Mouse (Mus musculus) frontal cortex, adult 2 months (tissue): Measurements from ENCODE around the gene Slc43a1. TPM values are rescaled to one million over a fixed set of nuclear protein-coding genes. Genes with fewer than 3 reads are reported as not detected.

Experiments
- DNase-seq, 2 experiments: peaks; one replicate each; pipeline ENCODE4 v3.0.0; 2022; ENCODE audit warnings: low spot score in 1 of 2; ENCODE audit errors: extremely low spot score in 1 of 2
- polyA plus RNA-seq: library from polyadenylated mRNA; depleted of rRNA; stranded (reverse); fragments of >200 nt; gene quantifications from 2 replicates; pipeline ENCODE4 v1.2.3, GENCODE M21; 2012

Gene Slc43a1
- polyA plus RNA-seq, 1 experiment = 0.22 TPM

- no peak for DNase-seq
These were observed 11.2 kb upstream of the Slc43a1 start for GRCm38 (mm10) chr2:84827283-84827920.

GRCm38 (mm10) chr2:84831666-84832391 is 6.8 kb upstream of the Slc43a1 start:
- peak; percentile 77 to 97 for DNase-seq

DNA sequence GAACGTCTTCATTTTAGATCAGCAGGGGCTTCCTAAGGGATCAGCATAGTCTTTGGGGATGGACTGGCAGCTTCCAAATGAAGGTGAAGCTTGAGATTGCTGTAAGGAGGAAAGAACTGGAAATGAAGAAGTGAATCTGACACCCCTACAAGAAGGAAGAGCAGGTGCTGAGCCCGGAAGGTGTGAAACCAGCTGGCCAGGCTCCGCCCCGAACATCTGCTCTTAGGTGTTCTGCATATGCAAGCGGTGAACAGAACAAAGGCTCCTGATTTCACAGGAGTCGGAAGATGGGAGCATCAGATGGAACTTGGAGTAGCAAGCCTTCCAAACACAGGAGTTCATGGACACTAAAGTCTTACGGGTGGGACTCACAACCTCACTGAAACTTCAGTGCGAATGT is 1.5 kb upstream of the Slc43a1 start:
- no peak for DNase-seq

GRCm38 (mm10) chr2:84837817-84838592 is 645 bp upstream of the Slc43a1 start:
- DNase-seq = no peak

GRCm38 (mm10) chr2:84838993-84839980 is 637 bp downstream of the Slc43a1 start:
- no peak for DNase-seq

DNA sequence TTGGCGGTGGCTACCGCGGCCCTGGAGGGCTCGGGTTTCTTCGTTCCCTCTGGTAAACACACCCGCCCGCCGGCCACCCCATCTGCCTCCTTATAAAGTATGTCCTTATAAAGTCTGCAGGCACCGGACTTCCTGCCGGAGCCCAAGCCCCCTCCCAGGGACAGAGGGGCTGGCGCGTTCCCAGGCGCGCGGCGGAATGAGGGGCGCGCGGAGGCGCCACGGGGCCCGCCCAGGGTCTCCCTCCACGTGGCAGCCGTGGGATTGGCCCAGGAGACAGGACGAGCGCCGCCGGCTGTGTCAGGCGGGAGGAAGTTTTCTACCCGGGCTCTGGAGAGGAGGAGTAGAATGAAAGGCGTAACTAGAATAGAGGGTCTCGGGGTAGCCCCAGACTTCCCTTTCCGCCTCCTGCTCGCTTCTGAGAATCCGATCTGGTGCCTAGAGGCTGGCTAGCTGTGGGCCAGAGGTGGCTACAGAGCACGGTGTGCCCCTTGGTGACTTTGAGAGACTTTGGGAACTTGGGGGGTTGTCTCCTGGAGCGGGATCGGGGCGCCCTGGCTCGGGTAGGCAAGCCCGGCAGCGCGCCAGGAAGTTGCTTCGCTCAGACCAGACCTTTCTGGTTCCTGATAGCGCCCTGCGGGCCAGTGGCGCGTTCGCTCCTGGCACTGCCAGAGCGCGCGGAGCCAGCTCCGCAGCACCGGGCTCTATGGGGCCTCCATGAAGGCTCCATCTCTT is 1.5 kb downstream of the Slc43a1 start:
- DNase-seq = no peak

DNA sequence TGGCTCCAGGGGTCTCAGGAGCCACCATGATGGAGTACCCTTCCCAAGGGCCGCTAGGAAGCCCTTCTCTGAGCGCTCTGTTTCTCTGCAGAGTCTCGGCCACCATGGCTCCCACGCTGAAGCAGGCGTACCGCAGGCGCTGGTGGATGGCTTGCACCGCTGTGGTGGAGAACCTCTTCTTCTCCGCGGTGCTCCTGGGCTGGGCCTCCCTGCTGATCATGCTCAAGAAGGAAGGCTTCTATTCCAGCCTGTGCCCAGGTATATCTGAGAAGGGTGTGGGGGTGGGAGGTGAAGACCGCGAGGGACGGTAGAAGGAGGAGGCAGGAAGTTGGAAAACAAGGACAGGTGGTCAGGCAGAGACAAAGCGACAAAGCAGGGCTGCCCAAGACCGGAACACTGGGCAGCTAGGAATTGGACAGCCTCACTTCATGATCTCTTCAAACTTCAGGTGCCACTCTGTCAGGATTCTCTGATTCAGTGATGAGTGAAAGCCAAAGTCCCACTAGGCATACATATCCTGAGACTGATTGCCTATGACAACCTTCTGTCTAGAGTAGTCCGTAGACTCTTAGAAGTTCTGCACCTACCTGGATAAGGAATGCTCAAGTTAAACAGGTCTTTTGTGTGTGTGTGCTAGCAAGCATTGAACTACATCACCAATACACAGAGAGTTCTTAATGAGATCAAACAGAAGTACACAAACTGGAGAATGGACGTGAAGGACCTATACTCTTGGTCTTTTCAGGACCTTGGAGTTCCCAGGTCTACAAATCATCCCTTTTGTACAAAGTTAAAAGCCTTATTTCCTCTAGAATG is 2.3 kb downstream of the Slc43a1 start:
- no peak for DNase-seq

- DNase-seq = no peak
These were observed 3.3 kb downstream of the Slc43a1 start for GRCm38 (mm10) chr2:84841905-84842304.

- no peak for DNase-seq
These were observed 5.0 kb downstream of the Slc43a1 start for GRCm38 (mm10) chr2:84843654-84844053.

DNA sequence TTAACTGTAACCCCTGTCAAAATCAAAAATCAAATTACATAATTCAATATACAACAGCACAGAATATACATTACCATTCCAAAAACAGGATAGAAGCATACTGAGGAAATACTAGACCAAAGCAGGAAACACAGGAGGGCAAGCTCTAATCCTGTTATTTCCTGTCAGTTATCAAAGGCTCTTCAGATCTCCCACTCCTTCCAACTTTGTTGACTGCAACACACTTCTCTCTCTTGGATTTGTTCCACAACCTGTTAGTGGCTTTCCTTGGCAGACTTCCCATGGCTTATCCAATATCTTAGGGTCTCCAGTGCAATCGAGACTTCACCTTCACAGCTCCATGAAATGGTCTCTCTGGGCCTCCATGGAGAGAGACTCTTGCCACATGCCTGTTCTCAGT is 6.6 kb downstream of the Slc43a1 start:
- DNase-seq = no peak

- no peak for DNase-seq
These were observed 11.9 kb downstream of the Slc43a1 start for GRCm38 (mm10) chr2:84850407-84851129.

DNA sequence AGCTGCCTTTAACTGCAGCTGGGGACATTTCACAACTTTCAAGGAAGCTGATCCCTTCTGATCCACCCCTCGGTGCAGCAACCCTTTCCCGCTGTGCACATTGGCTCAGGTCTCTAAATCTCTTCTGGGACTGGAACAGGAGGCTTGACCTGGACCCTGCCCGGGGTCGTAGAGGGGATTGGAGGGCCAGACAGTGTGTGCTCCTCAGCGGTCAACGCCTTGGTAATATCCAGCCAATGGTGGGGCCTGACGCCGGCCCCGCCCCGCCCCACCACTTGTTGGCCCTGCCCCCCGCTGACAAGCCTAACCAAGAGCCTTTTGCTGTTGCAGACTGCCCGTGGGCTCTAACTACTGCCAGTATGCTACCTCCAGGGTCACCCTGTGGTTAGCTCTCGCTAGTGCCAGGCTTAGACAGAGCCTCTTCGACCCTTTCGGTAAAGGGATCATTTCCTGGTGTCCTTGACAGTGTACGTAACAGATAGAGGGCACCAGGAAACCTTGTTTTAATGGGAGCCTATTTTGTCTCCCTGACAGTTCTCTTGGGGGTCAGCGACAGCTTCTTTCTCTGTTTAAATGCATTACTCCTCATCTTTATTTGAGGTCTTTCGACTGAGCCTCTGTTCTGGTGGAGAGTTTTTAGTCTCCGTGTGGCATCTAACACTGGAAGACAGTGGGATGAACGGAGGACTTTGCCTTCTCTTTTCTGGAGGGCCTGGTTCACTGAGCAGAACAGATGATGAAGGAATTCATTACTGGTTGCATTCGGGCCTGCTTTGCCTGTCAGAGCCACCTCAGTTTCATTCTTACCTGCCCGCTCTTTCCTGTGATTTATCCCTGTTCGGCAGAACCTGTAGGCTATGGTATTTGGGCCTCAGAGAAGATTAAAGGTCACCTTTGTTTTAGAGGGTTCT is 12.7 kb downstream of the Slc43a1 start:
- no peak for DNase-seq

GRCm38 (mm10) chr2:84855732-84856131 is 17.1 kb downstream of the Slc43a1 start:
- DNase-seq = peak in 1 of 2 experiments; percentile 71

GRCm38 (mm10) chr2:84858551-84858950 is 19.9 kb downstream of the Slc43a1 start:
- no peak for DNase-seq

DNA sequence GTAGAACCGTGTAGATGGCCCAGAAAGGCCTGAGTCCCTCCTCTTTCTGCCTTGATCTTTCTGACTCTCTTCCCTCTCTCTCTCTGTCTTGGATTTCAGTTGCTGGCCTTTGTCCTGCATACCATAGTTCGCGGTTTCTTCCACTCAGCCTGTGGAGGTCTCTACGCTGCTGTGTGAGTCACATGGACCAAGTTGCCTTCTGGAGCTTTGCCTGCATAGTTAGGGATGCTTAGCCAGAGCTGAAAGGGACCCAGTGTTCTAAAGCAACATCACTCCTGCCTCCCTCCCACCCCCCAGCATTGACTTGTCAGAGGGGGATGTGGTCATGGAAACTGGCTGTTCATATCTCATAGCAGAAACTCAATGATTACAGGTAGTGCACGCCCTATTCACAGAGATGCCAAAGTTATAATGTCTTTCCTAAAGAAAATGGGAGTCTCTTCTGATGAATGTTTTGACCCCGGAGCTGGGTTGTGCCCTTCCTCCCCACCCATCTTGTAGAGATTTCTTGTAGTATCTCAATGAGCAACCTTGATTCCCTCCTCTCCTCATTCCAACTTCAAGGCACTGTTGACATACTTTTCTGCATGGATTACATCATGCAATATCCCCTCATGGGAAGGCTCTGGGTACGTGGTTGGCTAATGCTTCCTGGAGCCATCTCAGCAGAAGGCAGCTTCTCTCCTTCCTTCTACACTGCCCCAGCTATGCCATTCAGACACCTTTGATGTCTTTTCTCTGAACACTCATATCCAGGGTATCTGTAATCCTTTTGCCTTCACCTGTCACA is 21.5 kb downstream of the Slc43a1 start:
- no peak for DNase-seq

DNA sequence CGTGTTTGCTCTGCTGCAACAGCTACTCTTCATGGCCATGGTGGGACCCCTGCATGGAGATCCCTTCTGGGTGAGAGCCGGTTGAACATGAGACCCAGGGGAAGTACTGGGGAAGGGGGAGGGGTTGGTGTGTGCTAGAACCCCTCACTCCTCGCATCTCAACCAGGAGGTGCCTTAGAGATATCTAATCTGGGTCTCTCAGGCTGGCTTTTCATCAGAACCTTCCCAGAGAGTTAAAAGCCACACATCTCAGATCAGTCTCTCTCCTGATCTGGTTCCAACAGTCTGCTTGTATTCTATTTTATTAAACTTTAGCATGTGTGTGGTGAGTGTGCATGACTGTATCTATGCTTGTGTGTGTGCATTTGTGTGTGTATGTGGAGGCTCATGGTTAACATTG is 22.8 kb downstream of the Slc43a1 start:
- DNase-seq = no peak
